Mouse (Mus musculus): Measurements from ENCODE around the gene Clmn.

- TF ChIP-seq CTCF (IDR thresholded peaks at IDR 0.05; ENCODE audit: low read depth) (peak; percentile 74), EP300 (optimal IDR thresholded peaks at IDR 0.05) (no peak)
Observed at GRCm38 (mm10) chr12:104829596-104830282, 35.1 kb downstream of the Clmn start.
